Mouse (Mus musculus) heart, adult 18-20 months (tissue): Measurements from ENCODE around the gene Sync. TPM values are rescaled to one million over a fixed set of nuclear protein-coding genes. Genes with fewer than 3 reads are reported as not detected.

Experiments
- DNase-seq, 2 experiments: peaks; one replicate each; pipeline ENCODE4 v3.0.0; 2021 to 2022; ENCODE audit warnings: mixed read lengths in 1 of 2
- long read RNA-seq, 2 experiments: library from polyadenylated mRNA; stranded (forward); transcript quantifications; one replicate each; pipeline ENCODE4 v2.0.0; 2021
- total RNA-seq, 2 experiments: library from RNA; stranded (reverse); gene quantifications; 2 replicates each; pipeline ENCODE4 v1.2.3; 2021

Sync gene
- 10 to 100 TPM; 18.9 to 24.9 TPM for total RNA-seq
- long read RNA-seq, experiment 1, transcript Sync-201 (5 exons, 2,042 nt), result major isoform, 10 of 14 reads
- long read RNA-seq, experiment 1, partial matches to known transcripts, result 4 of 14 reads
- long read RNA-seq, experiment 1, other reads (novel, unspliced or antisense), result 0 of 14 reads
- long read RNA-seq, experiment 2, partial matches to known transcripts, result 0 of 4 reads
- long read RNA-seq, experiment 2, other reads (novel, unspliced or antisense), result 0 of 4 reads

DNA sequence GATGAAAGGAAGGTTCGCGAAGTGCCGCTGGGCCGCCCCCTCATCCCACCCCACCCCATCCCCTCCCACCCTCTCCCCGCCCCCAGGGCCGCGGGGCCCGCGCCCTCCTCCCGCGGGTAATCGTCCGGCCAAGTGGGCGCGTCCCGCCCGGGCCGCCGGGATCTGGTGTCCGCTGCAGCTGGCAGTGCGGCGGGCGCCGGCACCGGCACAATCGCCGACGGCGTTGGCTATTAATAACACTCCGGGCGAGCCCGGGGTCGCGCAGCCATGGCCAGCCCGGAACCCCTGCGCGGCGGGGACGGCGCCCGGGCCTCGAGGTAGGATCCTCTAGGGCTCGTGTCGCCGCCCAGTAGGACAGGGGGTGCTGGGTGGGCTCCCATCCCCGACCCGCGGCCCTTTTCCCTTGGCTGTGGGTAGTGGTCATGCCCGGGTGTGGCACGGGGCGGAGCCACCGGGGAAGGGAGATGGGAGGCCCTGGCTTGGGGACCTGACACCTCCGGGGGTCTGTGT, at the start of gene Sync:
Sync (plus strand) TSS at position 146 of the 510 bp plus-strand sequence.
- peak; percentile 57 to 62 for DNase-seq

DNA sequence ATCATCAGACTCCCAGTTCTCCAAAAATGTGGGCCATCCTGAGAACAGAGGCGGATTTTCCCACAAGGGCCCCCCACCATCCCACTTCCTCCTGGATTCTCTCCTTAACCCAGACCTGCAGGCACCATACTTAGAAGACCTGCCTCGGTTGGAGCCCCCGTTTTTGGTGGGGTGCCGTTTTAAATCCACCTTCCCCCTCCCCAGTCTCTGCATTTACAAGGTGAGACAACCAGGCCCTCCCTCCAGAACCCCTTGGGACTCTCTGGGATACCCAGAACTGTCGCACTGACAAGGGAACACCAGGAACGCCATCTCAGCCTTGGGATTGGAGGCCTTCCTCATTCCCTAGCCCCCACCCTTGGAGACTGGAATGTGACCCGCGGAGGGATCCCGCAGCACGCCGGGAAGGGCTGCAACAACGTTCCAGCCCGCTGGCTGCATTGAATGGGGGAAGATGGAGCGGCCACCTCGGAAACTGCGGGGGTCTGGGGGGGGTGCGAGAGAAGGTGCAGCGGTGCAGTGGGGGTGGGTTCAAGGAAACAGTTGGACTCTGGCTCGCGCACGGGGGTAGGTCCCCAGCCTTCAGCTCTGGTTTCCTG, 49.5 kb upstream of the Sync start:
- DNase-seq, result no peak

DNA sequence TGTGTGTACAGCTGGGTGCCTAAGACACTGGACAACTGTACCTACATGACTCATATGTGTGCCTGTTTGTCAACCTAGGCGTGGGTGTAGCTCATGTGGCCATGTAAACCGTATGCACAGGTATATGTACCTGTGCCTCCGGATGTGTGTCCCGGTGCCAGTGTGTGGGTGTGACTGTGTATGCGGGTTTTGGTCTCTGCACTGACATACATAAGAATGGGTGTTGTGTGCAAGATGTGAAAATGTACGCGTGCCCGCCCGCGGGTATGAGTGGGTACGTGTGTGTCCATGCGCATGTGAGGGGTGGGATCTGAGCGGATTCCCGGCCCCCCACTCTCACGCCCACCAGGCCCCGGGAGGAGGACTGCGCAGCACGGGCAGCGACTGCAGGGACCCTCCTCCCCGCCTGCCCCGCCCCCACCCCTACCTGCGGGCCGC, 48.8 kb upstream of the Sync start:
- no peak for DNase-seq

DNA sequence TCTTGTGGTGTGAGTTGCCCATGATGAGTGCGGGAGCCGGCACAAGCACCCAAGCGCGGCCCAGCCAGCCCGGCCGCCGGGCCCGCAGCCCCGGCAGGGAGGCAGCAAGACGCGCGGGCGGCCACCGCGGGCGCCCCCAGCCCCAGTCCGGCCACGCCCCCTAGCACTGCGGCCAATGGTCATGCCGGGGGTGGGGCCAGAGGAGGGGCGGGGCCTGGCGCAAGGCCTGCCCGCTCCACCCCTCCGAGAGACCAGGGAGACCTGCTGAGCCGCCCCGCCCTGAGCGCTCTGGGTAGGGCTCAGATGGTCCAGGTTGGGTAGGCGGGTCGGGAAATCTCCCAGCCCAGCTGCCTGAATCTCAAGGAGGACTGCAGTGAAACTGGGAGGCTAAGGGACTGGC, 48.3 kb upstream of the Sync start:
- peak in 1 of 2 experiments; percentile 39 for DNase-seq

DNA sequence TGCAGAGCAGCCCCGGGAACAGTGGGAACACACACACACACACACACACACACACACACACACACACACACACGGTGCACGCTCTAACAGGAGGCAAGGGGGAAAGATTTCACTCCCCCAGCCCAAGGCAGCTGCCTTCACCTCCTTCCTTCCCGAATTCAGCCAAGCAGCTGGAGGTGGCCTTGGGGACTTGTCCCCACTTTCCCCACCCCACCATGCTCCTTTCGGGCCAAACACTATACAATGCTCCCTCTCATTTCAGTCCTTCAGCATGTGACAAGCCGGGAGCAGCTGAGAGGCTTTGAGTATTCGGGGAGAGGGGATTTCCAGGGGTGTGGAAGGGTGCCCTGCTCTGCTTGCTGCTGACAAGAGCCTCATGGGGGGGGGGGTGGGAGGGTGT, 45.5 kb upstream of the Sync start:
- DNase-seq, result no peak

DNA sequence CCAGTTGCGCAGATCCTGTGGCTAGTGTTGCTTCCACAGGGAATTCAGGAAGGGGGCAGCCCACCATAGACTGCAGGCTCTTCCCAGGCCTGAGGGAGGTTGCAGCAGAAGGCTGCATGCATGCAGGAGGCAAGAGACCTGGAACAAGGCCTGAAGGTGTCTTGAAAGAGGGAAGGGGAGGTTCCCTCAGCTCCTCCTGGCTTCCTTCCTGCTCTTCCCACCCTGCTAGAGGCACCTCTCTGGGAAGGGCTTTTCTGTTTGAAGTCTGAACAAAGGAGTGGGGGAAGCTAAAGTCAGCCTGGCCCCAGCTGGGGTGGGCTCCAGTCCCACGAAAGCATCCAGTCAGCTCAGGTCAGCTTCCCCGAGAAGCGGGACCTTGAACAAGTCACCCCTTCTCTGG, 45.1 kb upstream of the Sync start:
- DNase-seq, result no peak

DNA sequence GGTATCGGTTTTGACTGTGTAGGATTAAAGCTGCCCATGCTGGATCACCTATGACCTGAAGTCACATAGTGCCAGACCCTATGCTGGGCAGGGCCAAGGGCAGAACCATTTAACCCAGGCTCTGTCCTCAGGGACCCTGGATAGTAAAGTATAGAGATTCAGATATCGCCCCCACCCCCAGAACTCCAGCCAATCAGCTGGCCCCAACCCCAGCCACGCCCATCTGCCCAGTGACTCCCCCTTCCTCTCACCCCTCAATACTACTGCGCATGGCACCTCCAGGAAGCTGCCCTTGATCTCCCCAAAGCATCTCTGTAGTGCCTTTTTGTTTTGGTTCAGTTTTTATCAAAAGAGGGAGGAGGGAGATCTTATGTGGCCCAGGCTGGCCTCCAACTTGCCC, 44.7 kb upstream of the Sync start:
- no peak for DNase-seq

DNA sequence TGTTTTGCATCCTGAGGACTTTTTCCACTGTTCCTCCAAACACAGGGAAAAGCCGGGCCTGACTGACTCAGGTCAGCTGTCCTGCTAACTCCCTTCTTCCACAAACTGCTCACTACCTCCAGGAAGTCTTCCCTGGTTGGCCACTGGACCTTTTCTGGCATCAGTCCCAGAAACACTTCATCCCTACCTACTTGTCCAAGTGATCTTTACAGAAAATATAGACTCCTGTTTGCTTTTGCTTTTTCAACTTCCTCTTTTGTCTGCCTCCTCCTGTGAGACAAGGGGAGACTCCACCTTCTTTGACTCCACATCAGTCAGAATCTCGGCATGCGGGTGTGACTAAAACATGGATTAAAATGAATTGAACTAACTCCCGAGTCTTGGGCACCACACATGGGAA, 42.6 kb upstream of the Sync start:
- no peak for DNase-seq

DNA sequence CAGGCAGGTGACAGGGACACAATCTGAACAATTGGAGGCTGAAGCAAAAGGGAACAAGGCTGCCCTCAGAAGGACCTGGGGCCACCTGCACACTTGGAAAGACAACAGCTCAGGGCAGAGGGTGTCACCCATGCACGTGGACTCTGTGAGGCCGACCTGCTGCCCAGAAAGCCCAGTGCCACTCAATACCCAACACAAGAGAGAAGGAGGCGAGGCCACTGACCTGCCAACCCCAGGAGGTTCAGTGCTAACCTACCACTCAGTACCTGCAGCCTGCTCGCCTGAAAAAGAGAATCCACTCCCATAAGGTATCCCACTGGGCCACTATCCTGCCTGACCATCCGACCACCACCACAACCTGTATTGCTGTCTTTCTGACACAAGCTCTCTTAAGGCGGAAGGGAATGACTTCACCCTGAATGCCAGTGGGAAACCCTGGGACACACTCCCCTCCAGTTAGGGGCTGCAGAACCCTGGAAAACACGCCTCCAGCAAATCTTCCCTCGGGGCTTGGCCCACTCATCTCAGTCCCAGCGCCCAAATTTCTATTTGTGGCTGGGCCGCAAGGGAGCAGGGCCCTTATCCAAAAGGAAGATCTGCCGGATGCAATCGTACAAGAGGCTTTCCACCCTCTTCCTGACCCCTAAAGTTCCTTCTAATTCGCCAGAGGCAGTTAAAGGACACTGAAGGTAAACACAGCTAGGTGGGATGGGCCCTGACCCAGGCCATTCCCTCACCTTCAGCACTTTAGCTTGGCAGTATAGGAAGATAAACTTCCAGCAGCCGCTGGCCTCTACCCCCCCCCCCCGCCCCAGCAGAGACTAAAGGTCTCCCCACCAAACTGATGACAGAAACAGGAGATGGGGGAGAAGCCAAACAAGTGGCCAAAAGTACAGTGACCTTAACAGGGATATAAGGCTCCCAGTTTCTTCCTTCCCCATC, 40.8 kb upstream of the Sync start:
- DNase-seq, result peak; percentile 44 to 46

DNA sequence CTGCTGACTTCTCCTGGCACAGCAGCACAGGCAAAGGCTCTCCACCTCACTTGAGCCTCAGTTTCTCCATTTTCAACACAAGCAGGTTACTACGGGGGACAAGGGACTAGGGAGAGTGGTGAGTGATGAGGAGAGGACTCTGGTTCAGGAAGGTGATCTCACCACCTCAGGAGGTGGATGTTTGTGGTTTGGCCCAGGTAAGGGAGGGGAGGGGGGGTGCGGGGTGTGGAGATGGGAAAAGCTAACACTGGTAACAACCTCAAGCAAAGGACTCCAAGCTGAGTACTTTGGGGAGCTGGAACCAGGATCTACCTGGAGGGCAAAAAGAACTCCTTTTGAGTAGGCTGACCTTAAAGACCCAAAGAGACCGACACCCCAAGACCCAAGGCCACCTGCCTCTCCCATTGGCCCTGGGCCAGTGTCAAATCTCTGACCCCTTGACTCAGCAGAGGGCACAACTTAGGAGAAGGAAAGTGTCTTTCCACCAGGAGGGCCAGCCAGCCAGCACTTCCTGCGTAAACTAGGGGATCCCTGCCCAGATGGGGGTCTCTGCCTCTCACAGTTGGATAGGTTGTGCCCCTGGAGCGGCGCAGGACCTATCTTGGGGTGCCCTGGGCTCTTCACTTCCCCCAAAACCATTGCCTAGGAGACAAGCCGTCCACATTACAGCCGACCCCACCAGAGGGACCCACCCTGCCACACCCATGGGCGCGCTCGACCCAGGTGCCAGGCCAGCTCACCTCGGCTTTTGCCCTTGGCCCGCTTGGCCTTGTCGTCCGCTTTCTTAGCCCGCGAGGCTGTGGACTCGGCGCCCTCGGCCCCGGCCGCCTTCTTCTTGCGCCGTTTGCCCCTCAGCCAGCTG, 39.8 kb upstream of the Sync start:
- DNase-seq, result peak in 1 of 2 experiments; percentile 41

DNA sequence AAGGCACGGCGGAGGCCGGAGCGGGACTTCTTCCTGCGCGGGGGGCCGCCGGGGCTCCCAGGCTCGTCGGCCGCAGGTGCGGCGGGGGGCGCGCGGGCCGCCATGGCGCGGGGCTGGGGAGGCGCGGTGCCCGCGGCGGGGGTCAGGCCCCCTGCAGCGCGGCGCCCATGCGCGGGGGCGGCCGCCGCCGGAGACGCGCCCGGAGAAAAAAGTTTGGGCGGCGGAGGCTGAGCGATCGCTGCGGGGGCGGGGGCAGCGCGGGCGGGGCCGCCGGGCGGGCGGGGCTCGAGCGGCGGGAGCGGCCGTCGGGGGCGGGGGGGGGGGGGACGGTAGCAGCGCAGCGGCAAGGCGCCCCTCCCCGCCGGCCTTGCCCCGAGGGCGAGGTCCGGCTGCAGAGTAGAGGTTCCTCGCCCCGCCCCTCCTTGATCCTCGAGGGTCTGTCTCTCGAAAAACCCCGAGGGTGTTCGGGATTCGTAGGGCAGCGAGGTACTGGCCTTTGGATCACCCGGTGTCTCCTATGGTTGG, 39.1 kb upstream of the Sync start:
- no peak for DNase-seq

DNA sequence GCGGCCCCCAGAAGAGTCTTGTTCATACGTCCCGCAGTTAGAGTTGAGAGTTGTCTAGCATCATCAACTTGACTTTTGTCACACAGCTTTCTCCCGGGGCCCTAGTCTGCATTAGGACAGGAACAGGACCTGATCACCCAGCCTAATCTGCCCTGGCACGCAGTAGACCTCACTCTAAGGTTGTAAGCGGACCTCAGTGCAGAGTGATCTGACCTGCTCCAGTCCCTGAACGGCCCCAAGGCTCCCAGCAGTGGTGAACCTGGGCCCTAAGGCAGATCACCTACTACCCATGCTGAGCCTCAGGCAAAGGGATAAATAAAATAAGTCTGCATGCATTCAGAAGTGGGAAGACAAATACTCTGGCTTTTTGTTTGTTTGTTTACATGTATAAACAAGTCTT, 38.1 kb upstream of the Sync start:
- no peak for DNase-seq

DNA sequence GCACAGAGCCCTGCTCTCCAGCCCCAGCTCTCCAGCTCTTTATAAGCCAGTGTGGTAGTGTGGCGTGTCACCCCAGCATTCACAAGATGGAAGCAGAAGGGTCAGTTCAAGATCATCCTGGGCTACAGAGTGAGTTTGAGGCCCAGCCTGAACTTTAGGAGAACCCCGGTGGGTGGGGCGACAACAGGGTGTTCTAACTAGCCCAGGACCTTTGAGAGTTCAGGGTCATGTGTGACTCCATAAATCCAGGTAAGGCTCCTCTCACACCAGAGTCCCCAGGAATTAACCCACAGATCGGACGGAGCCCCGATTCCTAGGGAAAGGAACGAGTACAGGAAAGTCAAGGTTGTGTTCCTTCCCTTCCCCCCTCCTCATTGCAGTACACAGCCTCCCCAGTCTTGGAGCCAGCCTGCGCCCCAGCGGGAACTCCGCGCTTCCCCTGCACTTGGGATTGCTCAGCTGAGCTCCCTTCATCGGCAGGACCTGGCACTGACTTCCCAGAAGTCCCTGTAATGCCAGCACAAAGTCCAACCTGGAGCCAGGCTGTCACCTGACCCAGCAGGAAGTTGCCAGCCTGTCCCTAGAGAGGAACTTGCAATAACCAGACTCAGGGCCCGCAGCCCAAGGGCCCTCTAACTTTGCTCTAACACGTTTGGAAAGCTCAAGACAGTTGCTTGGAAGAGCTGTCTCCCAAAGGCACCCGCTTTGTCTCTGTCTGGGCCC, 36.5 kb upstream of the Sync start:
- DNase-seq, result peak in 1 of 2 experiments; percentile 55

DNA sequence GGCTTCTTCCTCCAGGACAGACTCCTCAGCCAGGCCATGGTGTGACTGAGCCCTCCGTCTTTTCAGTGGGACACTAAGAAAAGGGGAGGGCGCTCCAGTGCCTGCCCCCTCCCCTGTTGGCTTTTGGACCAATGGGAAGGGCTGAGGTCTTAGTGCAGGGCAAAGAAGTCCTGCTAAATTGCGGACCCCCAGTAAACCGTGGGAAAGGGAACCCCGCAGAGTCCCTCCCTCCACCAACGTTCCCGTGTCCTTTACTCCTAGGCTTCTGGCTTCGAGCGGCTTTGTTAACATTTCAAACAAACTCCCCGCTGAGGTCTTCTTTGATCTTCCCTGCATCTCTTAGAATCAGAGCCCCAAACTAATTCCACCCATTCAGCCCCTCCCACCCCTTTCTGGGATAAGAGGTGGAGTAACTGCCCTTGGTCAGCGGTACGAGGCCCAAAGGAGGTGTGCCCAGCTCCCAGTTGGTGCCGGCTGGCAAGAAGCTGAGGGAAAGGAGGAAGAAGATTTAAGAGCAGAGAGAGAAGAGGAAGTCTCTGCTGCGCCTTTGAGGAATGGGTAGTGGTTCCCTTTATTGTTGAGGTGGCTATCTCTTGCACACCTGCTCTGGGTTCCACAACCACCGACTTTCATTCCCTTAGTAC, 35.8 kb upstream of the Sync start:
- DNase-seq, result no peak

DNA sequence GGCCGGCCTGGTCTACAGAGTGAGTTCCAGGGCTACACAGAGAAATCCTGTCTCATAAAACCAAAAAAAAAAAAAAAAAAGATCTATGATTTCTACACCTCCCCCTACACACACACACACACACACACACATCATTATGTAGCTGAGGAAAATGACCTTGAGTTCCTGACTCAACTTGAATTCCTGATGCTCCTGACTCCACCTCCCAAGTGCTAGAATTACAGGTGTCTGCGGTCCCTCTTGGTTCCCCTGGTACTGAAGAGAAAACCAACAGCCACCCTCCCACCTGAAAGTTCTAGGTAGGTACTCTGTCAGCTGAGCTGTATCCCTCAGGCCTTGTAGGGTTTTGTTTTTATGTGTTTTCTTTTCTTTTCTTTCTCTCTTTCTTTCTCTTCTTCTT, 34.9 kb upstream of the Sync start:
- no peak for DNase-seq

DNA sequence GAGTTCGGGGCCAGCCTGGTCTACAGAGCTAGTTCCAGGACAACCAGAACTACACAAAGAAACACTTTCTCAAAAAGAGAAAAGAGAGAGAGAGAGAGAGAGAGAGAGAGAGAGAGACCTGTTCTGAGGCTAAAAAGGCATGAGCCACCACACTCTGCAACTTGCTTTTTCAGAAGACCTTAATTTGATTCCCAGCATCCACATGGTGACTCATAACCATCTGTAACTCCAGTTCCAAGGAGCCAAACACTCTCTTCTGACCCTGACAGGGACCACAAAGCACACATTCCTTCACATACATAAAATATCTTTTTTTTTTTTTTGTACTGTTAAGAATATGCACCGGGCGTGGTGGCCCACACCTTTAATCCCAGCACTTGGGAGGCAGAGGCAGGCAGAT, 32.8 kb upstream of the Sync start:
- DNase-seq, result no peak

DNA sequence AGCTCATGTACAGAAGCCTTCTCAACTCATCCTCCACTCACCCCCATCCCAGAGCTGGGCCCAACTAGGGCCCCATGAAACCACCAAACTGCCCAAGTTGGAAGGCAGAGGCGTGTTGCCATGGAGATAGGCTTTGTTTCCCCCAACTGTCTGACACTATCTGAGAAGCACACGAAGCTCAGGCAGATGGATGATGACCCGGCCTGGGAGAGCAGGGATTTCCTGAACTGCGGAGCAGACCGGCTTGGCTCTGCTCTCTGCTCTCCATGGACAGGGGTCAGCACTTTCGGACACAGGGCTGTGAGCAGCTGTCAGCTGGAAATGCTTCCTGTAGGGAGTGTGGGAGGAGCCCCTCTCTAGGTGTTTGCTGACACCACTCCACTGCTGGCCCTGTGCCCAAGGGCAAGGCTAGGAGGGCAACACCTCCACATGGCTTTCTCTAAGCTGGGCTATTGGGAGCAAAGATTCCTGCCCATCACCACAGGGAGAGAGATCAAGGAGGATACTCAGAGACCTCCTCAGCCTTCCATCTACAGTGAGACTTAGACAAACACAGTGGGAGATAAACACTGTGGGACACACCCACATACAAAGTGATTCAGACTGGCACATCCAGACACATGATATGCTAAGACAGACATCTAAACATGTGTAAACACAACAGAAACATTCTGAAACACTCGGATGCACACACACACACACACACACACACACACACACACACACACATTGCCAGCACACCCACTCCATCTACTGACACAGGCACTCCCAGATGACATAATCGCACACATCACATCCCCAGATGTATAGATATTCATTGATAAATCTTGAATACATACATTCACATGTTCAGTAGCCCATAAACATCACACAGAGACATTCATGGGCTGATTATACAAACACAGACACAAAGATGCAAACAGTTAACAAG, 30.7 kb upstream of the Sync start:
- peak; percentile 38 to 72 for DNase-seq

DNA sequence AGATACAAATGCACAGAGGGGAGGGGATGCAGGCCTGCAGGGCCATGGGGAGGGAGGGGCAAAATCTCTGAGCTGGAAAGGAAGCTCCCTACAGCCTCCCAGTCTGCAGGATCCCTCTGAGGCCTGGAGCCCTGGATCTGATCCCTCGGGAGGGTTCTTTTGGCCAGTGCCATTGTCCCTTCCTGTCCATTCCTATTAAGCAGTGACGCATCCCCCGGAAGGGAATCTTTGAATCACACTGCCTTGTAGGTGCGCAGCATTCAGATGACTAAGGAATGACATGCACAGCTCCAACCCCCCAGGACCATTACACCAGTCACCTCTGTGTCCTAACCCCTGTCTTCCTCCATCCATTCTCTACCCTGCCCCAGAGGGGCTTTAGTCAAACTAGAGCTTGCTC, 28.3 kb upstream of the Sync start:
- peak; percentile 55 to 74 for DNase-seq

DNA sequence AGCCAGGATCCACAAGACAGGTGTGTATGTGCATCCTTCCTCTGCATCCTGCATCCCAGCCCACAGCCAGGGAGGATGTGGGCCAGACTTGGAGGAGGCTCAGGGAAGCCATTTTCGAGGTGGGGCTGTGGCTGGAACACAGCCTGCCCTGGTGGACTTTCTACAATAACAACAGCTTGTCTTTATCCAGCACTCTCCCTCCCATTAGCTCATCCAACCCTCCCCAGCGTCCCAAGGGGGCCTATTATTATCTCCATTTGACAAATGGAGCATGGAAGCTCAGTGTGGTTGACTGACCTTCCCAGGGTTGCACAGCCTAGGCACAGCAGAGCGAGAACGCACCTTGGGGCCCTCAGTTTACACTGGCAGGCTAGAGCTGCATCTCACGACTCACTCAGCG, 26.7 kb upstream of the Sync start:
- peak; percentile 69 to 76 for DNase-seq
